Mouse (Mus musculus): ENCODE measurements at regions not wholly inside any gene's neighbourhood (a gene's known extent, or its start where the extent isn't known, plus 50 kb on each side); places are given as distances from the start of the nearest gene placed in this dataset.

GRCm38 (mm10) chr7:136229592-136229991 is 513.4 kb upstream of the Mki67 start:
- in situ Hi-C loops (cut with MboI, MseI): no loop called here

- in situ Hi-C loops (cut with MboI, MseI): loop anchor here in 1 of 2 experiments (10.0 kb wide), 1 partner anchor 543 kb away; no protein-coding TSS in a partner anchor
Observed at GRCm38 (mm10) chr7:136232177-136232576, 516.0 kb upstream of the Mki67 start.

GRCm38 (mm10) chr7:136235563-136235962 is 519.4 kb upstream of the Mki67 start:
- in situ Hi-C loops (cut with MboI, MseI): loop anchor here in 1 of 2 experiments (10.0 kb wide), 1 partner anchor 539 kb away; no protein-coding TSS in a partner anchor

GRCm38 (mm10) chr7:136236391-136236790 is 520.2 kb upstream of the Mki67 start:
- in situ Hi-C loops (cut with MboI, MseI): loop anchor here in 1 of 2 experiments (10.0 kb wide), 1 partner anchor 538 kb away; no protein-coding TSS in a partner anchor

GRCm38 (mm10) chr7:136265691-136266090 is 549.5 kb upstream of the Mki67 start:
- in situ Hi-C loops (cut with MboI, MseI): no loop called here

- in situ Hi-C loops (cut with MboI, MseI): no loop called here
Observed at GRCm38 (mm10) chr7:136267716-136268489, 551.7 kb upstream of the Mki67 start.

GRCm38 (mm10) chr7:136275651-136276050 is 559.5 kb upstream of the Mki67 start:
- in situ Hi-C loops (cut with MboI, MseI): no loop called here

- in situ Hi-C loops (cut with MboI, MseI): no loop called here
Observed at GRCm38 (mm10) chr7:136283770-136284169, 567.6 kb upstream of the Mki67 start.

- in situ Hi-C loops (cut with MboI, MseI): no loop called here
Observed at GRCm38 (mm10) chr7:136285606-136286005, 569.4 kb upstream of the Mki67 start.

- in situ Hi-C loops (cut with MboI, MseI): no loop called here
Observed at GRCm38 (mm10) chr7:136293536-136294145, 577.5 kb upstream of the Mki67 start.

- in situ Hi-C loops (cut with MboI, MseI): no loop called here
Observed at GRCm38 (mm10) chr7:136294445-136294844, 578.3 kb upstream of the Mki67 start.

- in situ Hi-C loops (cut with MboI, MseI): no loop called here
Observed at GRCm38 (mm10) chr7:136297901-136298513, 581.8 kb upstream of the Mki67 start.

- in situ Hi-C loops (cut with MboI, MseI): no loop called here
Observed at GRCm38 (mm10) chr7:136306137-136306536, 588.3 kb upstream of the Mgmt start.

GRCm38 (mm10) chr7:136308765-136309164 is 585.6 kb upstream of the Mgmt start:
- in situ Hi-C loops (cut with MboI, MseI): no loop called here

GRCm38 (mm10) chr7:136327281-136327680 is 567.1 kb upstream of the Mgmt start:
- in situ Hi-C loops (cut with MboI, MseI): no loop called here

- in situ Hi-C loops (cut with MboI, MseI): no loop called here
Observed at GRCm38 (mm10) chr7:136330431-136330830, 564.0 kb upstream of the Mgmt start.

GRCm38 (mm10) chr7:136332805-136333204 is 561.6 kb upstream of the Mgmt start:
- in situ Hi-C loops (cut with MboI, MseI): no loop called here

GRCm38 (mm10) chr7:136341599-136342210 is 552.7 kb upstream of the Mgmt start:
- in situ Hi-C loops (cut with MboI, MseI): no loop called here

GRCm38 (mm10) chr7:136342211-136342799 is 552.1 kb upstream of the Mgmt start:
- in situ Hi-C loops (cut with MboI, MseI): no loop called here

GRCm38 (mm10) chr7:136342822-136343221 is 551.6 kb upstream of the Mgmt start:
- in situ Hi-C loops (cut with MboI, MseI): no loop called here

GRCm38 (mm10) chr7:136343494-136343893 is 550.9 kb upstream of the Mgmt start:
- in situ Hi-C loops (cut with MboI, MseI): no loop called here

GRCm38 (mm10) chr7:136345051-136345450 is 549.4 kb upstream of the Mgmt start:
- in situ Hi-C loops (cut with MboI, MseI): no loop called here
